Mouse (Mus musculus): ENCODE results near the gene Igfbpl1. TPM values are rescaled to one million over a fixed set of nuclear protein-coding genes. Genes with fewer than 3 reads are reported as not detected.

Gene Igfbpl1
- polyA plus RNA-seq, 1 experiment from 2014 or later: 7.4 TPM

DNA sequence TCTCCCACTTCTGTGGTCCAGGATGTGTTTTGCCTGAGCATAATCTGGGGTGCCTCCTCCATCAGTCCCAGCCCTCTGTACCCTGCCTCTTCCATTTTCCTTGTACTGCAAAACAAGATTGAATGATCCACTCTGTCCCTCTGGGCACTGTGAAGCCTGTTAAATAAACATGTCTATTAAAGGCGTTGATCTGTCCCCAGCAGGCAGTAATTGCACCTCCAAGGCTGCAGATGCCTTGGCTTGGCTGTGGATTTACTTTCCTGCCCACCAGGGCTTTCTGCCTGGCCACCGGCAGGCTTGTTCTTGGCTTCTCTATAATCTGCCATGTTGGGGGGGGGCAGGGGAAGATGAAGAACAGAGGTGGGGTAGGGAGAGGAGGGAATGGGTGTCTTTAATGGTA lies 40.8 kb downstream of the Igfbpl1 start:
- DNase-seq (ENCODE audit: low spot score): no peak
- WGBS: 21% methylated on average over 2 of the region's 2 CpGs

GRCm38 (mm10) chr4:45783671-45784070 lies 43.1 kb downstream of the Igfbpl1 start:
- Histone ChIP-seq H3K9me3 (no peaks in the 10 kb centered on the region), H3K27me3 (ENCODE audit: insufficient read depth, poor library complexity, severe bottlenecking) (peaks cover 46% of the 10 kb centered on the region), H3K4me1 (peaks cover 40% of the 10 kb centered on the region), H3K27ac (peak overlapping the region; percentile 23; the same call in 1 of the 2 replicates), H3K4me3 (no peak overlapping the region), H3K36me3 (no peaks in the 10 kb centered on the region)
- DNase-seq (ENCODE audit: low spot score): no peak
- WGBS: 37% methylated on average over 1 of the region's 1 CpGs

More for the DNA sequence above, 40.8 kb downstream of the Igfbpl1 start:
- Histone ChIP-seq H3K36me3 (no peaks in the 10 kb centered on the region), H3K27me3 (ENCODE audit: insufficient read depth, poor library complexity, severe bottlenecking) (peaks cover 42% of the 10 kb centered on the region; the same call in 1 of the 2 replicates), H3K27ac (no peak overlapping the region), H3K4me3 (no peak overlapping the region), H3K4me1 (peaks cover 60% of the 10 kb centered on the region), H3K9me3 (no peaks in the 10 kb centered on the region)

DNA sequence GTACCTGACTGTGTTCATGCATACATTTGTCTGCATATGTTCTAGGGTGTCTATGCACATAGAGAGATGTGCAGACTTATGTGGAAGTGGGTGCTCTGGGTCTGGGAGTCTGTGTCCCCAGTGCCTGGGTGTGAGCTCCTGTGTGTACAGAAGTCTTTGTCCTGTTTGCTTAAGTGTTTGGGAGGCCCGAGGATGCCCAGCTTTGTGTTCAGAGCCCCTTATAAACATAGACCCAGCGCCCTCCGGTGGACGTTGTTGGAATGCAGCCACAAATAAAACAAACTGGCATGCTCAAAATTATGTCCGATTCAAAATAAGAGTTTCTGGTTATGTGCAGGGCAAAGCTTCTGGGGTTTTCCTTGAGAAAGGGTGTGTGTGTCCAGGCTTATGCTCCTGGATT lies 55.1 kb downstream of the Igfbpl1 start:
- WGBS: 4% methylated on average over 5 of the region's 5 CpGs
- no peak overlapping the region for H3K4me3 ChIP-seq
- no peaks in the 10 kb centered on the region for H3K9me3 ChIP-seq
- H3K36me3 ChIP-seq: no peaks in the 10 kb centered on the region
- peak overlapping the region; percentile 32; the same call in 1 of the 2 replicates for H3K27ac ChIP-seq
- no peak for DNase-seq (ENCODE audit: low spot score)
- H3K27me3 ChIP-seq (ENCODE audit: insufficient read depth, poor library complexity, severe bottlenecking): peaks cover 35% of the 10 kb centered on the region
- peaks cover 53% of the 10 kb centered on the region for H3K4me1 ChIP-seq

GRCm38 (mm10) chr4:45771173-45771572 lies 55.5 kb downstream of the Igfbpl1 start:
- DNase-seq (ENCODE audit: low spot score): no peak
- Histone ChIP-seq H3K9me3 (no peaks in the 10 kb centered on the region), H3K27me3 (ENCODE audit: insufficient read depth, poor library complexity, severe bottlenecking) (peaks cover 35% of the 10 kb centered on the region), H3K4me3 (no peak overlapping the region), H3K36me3 (no peaks in the 10 kb centered on the region), H3K27ac (peak overlapping the region; percentile 32; the same call in 1 of the 2 replicates), H3K4me1 (peaks cover 58% of the 10 kb centered on the region)
- 23% methylated on average over 8 of the region's 8 CpGs for WGBS

GRCm38 (mm10) chr4:45770638-45771033 lies 56.1 kb downstream of the Igfbpl1 start:
- Histone ChIP-seq H3K9me3 (no peaks in the 10 kb centered on the region), H3K4me1 (peaks cover 63% of the 10 kb centered on the region), H3K27me3 (ENCODE audit: insufficient read depth, poor library complexity, severe bottlenecking) (peaks cover 35% of the 10 kb centered on the region), H3K36me3 (no peaks in the 10 kb centered on the region), H3K27ac (peak overlapping the region; percentile 81), H3K4me3 (0 out of 2 replicates have a peak overlapping the region, but pooled peaks have one; percentile 13)
- WGBS: 16% methylated on average over 4 of the region's 4 CpGs
- DNase-seq (ENCODE audit: low spot score): no peak

DNA sequence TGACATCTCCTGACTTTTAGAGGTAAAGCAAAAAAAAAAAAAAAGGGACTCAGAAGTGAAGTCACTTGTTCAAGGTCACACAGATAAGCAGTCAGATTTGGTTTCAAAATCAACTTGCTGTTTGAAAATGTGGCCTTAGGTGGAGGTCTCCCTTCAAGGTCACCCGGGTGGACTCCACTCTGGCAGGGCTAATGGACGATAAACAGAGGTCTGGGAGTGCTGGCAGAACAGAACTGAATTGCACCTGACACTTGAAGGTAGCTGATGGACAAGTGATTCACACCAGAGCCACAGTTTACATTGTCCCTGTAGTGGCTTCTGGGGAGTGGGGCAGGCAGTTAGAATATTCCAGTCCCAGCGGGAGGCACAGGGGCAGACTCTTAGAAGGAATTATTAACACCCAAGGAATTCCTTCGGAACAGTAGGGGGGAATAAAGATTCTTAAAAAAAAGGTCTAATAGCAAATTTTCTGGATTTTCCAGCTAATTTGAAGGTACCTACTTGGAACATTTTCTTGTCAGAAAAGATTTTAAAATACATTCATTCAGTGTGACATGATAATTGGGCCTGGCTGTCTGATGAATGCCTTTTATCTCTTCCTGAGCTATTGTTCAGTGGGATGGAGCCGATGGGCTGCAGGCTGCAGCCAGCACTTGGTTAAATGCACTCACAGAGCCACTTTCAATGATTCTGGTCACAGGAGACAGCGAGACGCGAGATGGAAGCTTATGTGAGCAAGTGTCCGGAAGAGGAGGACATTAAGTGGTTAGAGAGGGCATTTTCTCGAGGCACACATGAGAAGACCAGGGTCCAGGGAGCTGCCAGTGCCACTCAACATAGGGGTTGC lies 56.7 kb downstream of the Igfbpl1 start:
- H3K4me3 ChIP-seq: 0 out of 2 replicates have a peak overlapping the region, but pooled peaks have one; percentile 13
- H3K36me3 ChIP-seq: no peaks in the 10 kb centered on the region
- no peaks in the 10 kb centered on the region for H3K9me3 ChIP-seq
- peaks cover 35% of the 10 kb centered on the region for H3K27me3 ChIP-seq (ENCODE audit: insufficient read depth, poor library complexity, severe bottlenecking)
- WGBS: 6% methylated on average over 10 of the region's 10 CpGs
- peaks cover 70% of the 10 kb centered on the region for H3K4me1 ChIP-seq
- no peak for DNase-seq (ENCODE audit: low spot score)
- peak overlapping the region; percentile 81 for H3K27ac ChIP-seq

DNA sequence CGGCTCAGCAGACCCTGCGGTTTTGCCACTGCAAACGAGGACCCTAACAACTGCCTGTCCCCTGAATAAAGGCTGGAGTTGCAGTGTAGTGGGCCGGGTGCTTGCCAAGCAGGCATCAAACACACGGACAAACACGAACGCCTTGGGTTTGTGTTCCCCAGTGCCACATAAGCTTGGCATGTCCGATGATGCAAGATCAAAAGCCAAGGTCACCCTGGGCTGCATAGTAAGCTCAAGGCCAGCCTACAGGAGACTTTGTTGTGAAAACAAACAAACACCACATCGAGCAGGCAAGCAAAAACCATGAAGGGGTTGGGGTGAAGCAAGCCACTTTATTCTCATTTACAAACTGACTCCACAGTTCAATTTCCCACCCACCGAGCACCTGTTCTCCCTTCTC lies 57.6 kb downstream of the Igfbpl1 start:
- no peaks in the 10 kb centered on the region for H3K9me3 ChIP-seq
- H3K36me3 ChIP-seq: no peaks in the 10 kb centered on the region
- peaks cover 78% of the 10 kb centered on the region for H3K4me1 ChIP-seq
- WGBS: 36% methylated on average over 10 of the region's 10 CpGs
- peak overlapping the region; percentile 81 for H3K27ac ChIP-seq
- H3K27me3 ChIP-seq (ENCODE audit: insufficient read depth, poor library complexity, severe bottlenecking): peaks cover 39% of the 10 kb centered on the region
- H3K4me3 ChIP-seq: no peak overlapping the region
- no peak for DNase-seq (ENCODE audit: low spot score)

DNA sequence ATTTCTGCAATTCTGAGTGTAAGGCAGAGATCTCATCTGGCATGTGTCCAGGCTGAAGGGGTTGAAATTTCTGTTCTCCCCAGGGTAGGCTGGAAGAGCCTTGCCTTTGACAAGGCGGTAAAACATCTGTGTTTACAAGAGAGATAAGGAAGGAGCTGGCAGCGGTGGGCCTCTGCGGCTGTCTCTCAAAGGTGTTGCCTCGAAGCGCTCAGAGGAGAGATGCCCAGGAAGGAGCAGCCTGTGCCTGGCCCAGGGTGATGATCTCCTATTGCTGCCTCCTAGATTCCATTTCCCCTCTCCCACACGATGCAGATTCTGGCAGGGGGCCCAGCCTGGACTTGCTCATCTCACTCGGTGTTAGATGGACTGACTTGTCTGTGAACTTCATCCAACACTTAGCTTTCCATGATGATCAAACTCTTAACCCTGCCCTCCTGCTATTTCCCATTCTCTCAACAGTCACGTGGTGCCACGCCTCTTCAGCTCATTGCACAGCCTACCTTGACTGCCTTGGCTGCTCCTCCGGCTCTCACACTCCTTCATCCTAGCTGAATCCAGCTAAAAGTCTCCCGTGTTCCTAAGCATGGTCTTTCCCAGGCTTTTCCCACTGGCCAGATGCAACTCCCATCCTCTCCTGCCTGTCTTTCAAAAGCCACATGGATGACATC lies 58.7 kb downstream of the Igfbpl1 start:
- 20% methylated on average over 11 of the region's 11 CpGs for WGBS
- peak overlapping the region; percentile 81; the same call in 1 of the 2 replicates for H3K27ac ChIP-seq
- peaks cover 44% of the 10 kb centered on the region for H3K27me3 ChIP-seq (ENCODE audit: insufficient read depth, poor library complexity, severe bottlenecking)
- H3K9me3 ChIP-seq: no peaks in the 10 kb centered on the region
- no peak overlapping the region for H3K4me3 ChIP-seq
- peak; percentile 89 for DNase-seq (ENCODE audit: low spot score)
- peaks cover 89% of the 10 kb centered on the region for H3K4me1 ChIP-seq
- H3K36me3 ChIP-seq: no peaks in the 10 kb centered on the region

DNA sequence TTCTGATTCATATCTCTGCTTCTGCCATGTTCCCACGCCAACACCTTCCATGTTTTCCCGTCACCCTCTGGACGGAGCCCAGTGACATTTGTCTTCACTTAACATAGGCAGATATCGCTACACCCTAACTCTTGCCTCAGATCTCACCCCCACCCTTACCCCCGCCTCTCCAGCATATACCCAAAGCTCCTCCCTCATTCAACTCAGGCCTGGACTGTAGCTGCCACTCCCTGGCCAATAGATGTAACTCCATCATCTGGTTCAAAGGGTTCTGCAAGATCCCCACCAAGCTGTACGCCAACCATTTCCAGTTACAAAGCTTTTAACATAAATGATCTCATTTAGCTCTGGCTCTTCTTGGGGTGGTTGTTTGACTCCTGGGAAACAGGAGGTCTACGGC lies 59.9 kb downstream of the Igfbpl1 start:
- H3K9me3 ChIP-seq: no peaks in the 10 kb centered on the region
- H3K27ac ChIP-seq: 0 out of 2 replicates have a peak overlapping the region, but pooled peaks have one; percentile 45
- DNase-seq (ENCODE audit: low spot score): no peak
- no peaks in the 10 kb centered on the region for H3K36me3 ChIP-seq
- peaks cover 47% of the 10 kb centered on the region for H3K27me3 ChIP-seq (ENCODE audit: insufficient read depth, poor library complexity, severe bottlenecking)
- H3K4me1 ChIP-seq: peaks cover 91% of the 10 kb centered on the region
- H3K4me3 ChIP-seq: no peak overlapping the region
- 35% methylated on average over 7 of the region's 7 CpGs for WGBS

- H3K4me1 ChIP-seq: peaks cover 81% of the 10 kb centered on the region
- H3K4me3 ChIP-seq: peak overlapping the region; percentile 40
- peak overlapping the region; percentile 54 for H3K27ac ChIP-seq
- H3K27me3 ChIP-seq (ENCODE audit: insufficient read depth, poor library complexity, severe bottlenecking): peaks cover 51% of the 10 kb centered on the region
- no peaks in the 10 kb centered on the region for H3K9me3 ChIP-seq
- no peak for DNase-seq (ENCODE audit: low spot score)
- 3% methylated on average over 13 of the region's 18 CpGs for WGBS
- no peaks in the 10 kb centered on the region for H3K36me3 ChIP-seq
Observed at GRCm38 (mm10) chr4:45765565-45766201, 61.0 kb downstream of the Igfbpl1 start.

GRCm38 (mm10) chr4:45765121-45765564 lies 61.6 kb downstream of the Igfbpl1 start:
- Histone ChIP-seq H3K36me3 (no peaks in the 10 kb centered on the region), H3K4me1 (peaks cover 75% of the 10 kb centered on the region), H3K27ac (peak overlapping the region; percentile 54), H3K27me3 (ENCODE audit: insufficient read depth, poor library complexity, severe bottlenecking) (peaks cover 51% of the 10 kb centered on the region), H3K9me3 (no peaks in the 10 kb centered on the region), H3K4me3 (peak overlapping the region; percentile 40)
- DNase-seq (ENCODE audit: low spot score): no peak
- WGBS: 3% methylated on average over 16 of the region's 16 CpGs

GRCm38 (mm10) chr4:45764141-45764494 lies 62.6 kb downstream of the Igfbpl1 start:
- 5% methylated on average over 10 of the region's 10 CpGs for WGBS
- Histone ChIP-seq H3K27me3 (ENCODE audit: insufficient read depth, poor library complexity, severe bottlenecking) (peaks cover 54% of the 10 kb centered on the region), H3K9me3 (no peaks in the 10 kb centered on the region), H3K4me1 (peaks cover 75% of the 10 kb centered on the region), H3K4me3 (peak overlapping the region; percentile 46), H3K36me3 (no peaks in the 10 kb centered on the region), H3K27ac (peak overlapping the region; percentile 70)
- DNase-seq (ENCODE audit: low spot score): no peak

All from heart, embryonic 10.5 days (tissue).